Mouse (Mus musculus) heart, embryonic 15.5 days (tissue): ENCODE measurements around the gene Edem3. TPM values are rescaled to one million over a fixed set of nuclear protein-coding genes. Genes with fewer than 3 reads are reported as not detected.
"Not testable (repeated sequence)": the region's sequence is repeated elsewhere in the genome, so short reads cannot be mapped to it uniquely, and the experiment has no call there.

Experiments
- ATAC-seq: fragments of 200-750 bp; cut with Nextera tagmentation; replicated peaks from 2 replicates; pipeline ENCODE4 v1.8.0; 2017; ENCODE audit warnings: low read depth, moderate TSS enrichment; ENCODE audit not compliant: insufficient number of reproducible peaks, insufficient read depth, low FRiP score
- H3K27ac ChIP-seq: fragments of 300-500 bp; sonication (generic); 2 replicates; pipeline ENCODE4 v1.5.1; 2015; ENCODE audit warnings: mild to moderate bottlenecking, inconsistent platforms
- H3K27me3 ChIP-seq: fragments of 300-500 bp; sonication (generic); 2 replicates; pipeline ENCODE4 v1.6.1; 2015; ENCODE audit warnings: inconsistent platforms
- H3K36me3 ChIP-seq: fragments of 300-500 bp; sonication (generic); 2 replicates; pipeline ENCODE4 v1.6.1; 2015; ENCODE audit warnings: mild to moderate bottlenecking, inconsistent platforms
- H3K4me1 ChIP-seq: fragments of 300-500 bp; sonication (generic); replicated peaks from 2 replicates; pipeline ENCODE4 v1.6.1; 2015; ENCODE audit warnings: inconsistent platforms
- H3K4me2 ChIP-seq: fragments of 300-500 bp; sonication (generic); 2 replicates; pipeline ENCODE4 v1.6.1; 2015; ENCODE audit warnings: inconsistent platforms, mild to moderate bottlenecking, moderate library complexity
- H3K4me3 ChIP-seq: fragments of 300-500 bp; sonication (generic); 2 replicates; pipeline ENCODE4 v1.5.1; 2015; ENCODE audit warnings: mild to moderate bottlenecking, inconsistent platforms
- H3K9ac ChIP-seq: fragments of 300-500 bp; sonication (generic); 2 replicates; pipeline ENCODE4 v1.6.1; 2015; ENCODE audit warnings: mild to moderate bottlenecking, inconsistent platforms
- H3K9me3 ChIP-seq: fragments of 300-500 bp; sonication (generic); replicated peaks from 2 replicates; pipeline ENCODE4 v1.6.1; 2016; ENCODE audit warnings: inconsistent platforms
- WGBS: fragments of 180-500 bp; shearing (Covaris S2); methylation state at CpG from one replicate; pipeline ENCODE4 v1.1.7; 2015; ENCODE audit warnings: mixed read lengths; 5-methylcytosine and 5-hydroxymethylcytosine counted together
- polyA plus RNA-seq: library from polyadenylated mRNA; unstranded; fragments of >200 nt; fragmentation: Nextera tagmentation; extraction: Ambion mirVana; gene quantifications from 2 replicates; pipeline ENCODE4 v1.2.1, GENCODE M21; 2015

Gene Edem3
- polyA plus RNA-seq, 1 experiment from 2014 or later: 10.6 TPM

DNA sequence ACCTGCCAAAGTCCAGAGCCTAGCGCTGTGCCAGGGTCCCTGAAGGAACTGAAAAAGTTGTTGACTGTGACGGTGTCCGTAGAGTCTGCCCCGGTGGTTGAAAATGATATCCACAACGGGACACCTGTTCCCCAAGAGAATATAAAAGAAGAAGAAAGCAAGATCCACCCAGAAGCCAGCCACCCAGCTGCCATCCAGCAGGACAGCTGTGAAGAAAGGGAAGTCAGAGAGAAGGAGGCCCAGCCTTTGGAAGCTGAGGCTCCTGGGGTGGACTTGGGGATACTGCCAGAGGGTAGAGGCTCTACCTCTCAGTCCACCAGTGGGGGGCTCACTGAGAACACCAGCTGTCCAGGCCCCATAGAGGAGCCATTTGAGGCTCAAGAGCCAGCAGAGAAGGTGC lies 37.5 kb upstream of the Edem3 start:
- no peak overlapping the region for H3K9ac ChIP-seq
- H3K4me2 ChIP-seq: no peak overlapping the region
- H3K36me3 ChIP-seq: no peaks in the 10 kb centered on the region
- H3K27me3 ChIP-seq: no peaks in the 10 kb centered on the region
- no peak overlapping the region for H3K27ac ChIP-seq
- ATAC-seq: no peak
- H3K4me1 ChIP-seq: 0 out of 2 replicates have a peak, but pooled peaks cover 8% of the 10 kb centered on the region
- no peak overlapping the region for H3K4me3 ChIP-seq
- 89% methylated on average over 5 of the region's 5 CpGs for WGBS
- no peaks in the 10 kb centered on the region for H3K9me3 ChIP-seq

DNA sequence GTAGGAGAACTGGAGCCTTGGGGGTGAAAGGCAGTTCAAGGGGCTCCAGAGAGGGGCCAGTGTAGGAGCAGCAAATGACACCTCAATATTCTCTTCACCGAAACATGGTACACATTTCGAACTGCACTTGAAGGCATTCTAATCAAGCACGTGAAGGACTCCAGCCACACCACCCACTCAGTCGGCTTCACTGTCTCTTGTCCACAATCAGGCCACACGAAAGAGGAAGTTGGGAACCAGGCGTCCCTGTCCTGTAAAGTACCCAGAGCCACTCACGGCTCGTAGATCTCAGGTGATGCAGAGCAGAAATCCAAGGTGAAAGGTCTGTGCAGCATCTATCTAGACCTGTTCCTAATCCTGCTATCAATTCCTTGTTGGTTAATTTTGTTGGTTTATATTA lies 36.6 kb upstream of the Edem3 start:
- Histone ChIP-seq H3K4me2 (no peak overlapping the region), H3K4me3 (no peak overlapping the region), H3K27ac (no peak overlapping the region), H3K4me1 (0 out of 2 replicates have a peak, but pooled peaks cover 8% of the 10 kb centered on the region), H3K9me3 (no peaks in the 10 kb centered on the region), H3K36me3 (no peaks in the 10 kb centered on the region), H3K27me3 (no peaks in the 10 kb centered on the region), H3K9ac (no peak overlapping the region)
- WGBS: 72% methylated on average over 8 of the region's 8 CpGs
- ATAC-seq: no peak

GRCm38 (mm10) chr1:151719911-151720310 lies 35.3 kb upstream of the Edem3 start:
- H3K27ac ChIP-seq: no peak overlapping the region
- 71% methylated on average over 5 of the region's 5 CpGs for WGBS
- no peak overlapping the region for H3K4me3 ChIP-seq
- H3K4me1 ChIP-seq: 0 out of 2 replicates have a peak, but pooled peaks cover 8% of the 10 kb centered on the region
- H3K9ac ChIP-seq: no peak overlapping the region
- H3K9me3 ChIP-seq: no peaks in the 10 kb centered on the region
- H3K27me3 ChIP-seq: no peaks in the 10 kb centered on the region
- no peak overlapping the region for H3K4me2 ChIP-seq
- ATAC-seq: no peak
- no peaks in the 10 kb centered on the region for H3K36me3 ChIP-seq

- Histone ChIP-seq H3K9ac (no peak overlapping the region), H3K4me3 (no peak overlapping the region), H3K36me3 (no peaks in the 10 kb centered on the region), H3K4me1 (0 out of 2 replicates have a peak, but pooled peaks cover 8% of the 10 kb centered on the region), H3K27ac (no peak overlapping the region), H3K9me3 (no peaks in the 10 kb centered on the region), H3K27me3 (no peaks in the 10 kb centered on the region), H3K4me2 (no peak overlapping the region)
- WGBS: 74% methylated on average over 2 of the region's 2 CpGs
- no peak for ATAC-seq
These were observed 34.6 kb upstream of the Edem3 start for GRCm38 (mm10) chr1:151720566-151720965.

GRCm38 (mm10) chr1:151721357-151721983 lies 33.7 kb upstream of the Edem3 start:
- Histone ChIP-seq H3K36me3 (no peaks in the 10 kb centered on the region), H3K9ac (no peak overlapping the region), H3K4me1 (0 out of 2 replicates have a peak, but pooled peaks cover 6% of the 10 kb centered on the region), H3K9me3 (no peaks in the 10 kb centered on the region), H3K27me3 (no peaks in the 10 kb centered on the region), H3K4me3 (no peak overlapping the region), H3K27ac (no peak overlapping the region), H3K4me2 (no peak overlapping the region)
- no peak for ATAC-seq
- 71% methylated on average over 10 of the region's 10 CpGs for WGBS

DNA sequence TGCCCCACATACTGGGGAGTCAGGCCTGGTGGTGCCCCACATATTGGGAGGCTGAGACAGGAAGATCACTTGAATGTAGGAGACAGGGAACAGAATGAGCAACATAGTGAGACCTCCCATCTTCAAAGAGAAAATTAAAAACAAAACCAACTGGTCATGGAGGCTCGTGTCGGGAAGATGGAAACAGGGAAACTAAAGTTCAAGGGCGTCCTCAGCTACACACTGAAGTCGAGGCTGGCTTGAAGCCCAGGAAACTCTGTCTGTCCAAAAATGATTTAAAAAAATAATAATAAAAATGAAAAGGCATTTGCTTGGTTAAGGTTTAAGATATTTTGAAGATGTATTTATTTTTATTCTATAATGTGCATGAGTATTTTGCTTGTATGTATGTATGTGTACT lies 31.4 kb upstream of the Edem3 start:
- no peak overlapping the region for H3K4me3 ChIP-seq
- ATAC-seq: no peak
- no peaks in the 10 kb centered on the region for H3K36me3 ChIP-seq
- no peaks in the 10 kb centered on the region for H3K9me3 ChIP-seq
- H3K4me2 ChIP-seq: no peak overlapping the region
- H3K27ac ChIP-seq: no peak overlapping the region
- H3K9ac ChIP-seq: no peak overlapping the region
- WGBS: 74% methylated on average over 4 of the region's 4 CpGs
- H3K4me1 ChIP-seq: 0 out of 2 replicates have a peak, but pooled peaks cover 6% of the 10 kb centered on the region
- H3K27me3 ChIP-seq: no peaks in the 10 kb centered on the region

- Histone ChIP-seq H3K27me3 (no peaks in the 10 kb centered on the region), H3K9ac (no peak overlapping the region), H3K9me3 (no peaks in the 10 kb centered on the region), H3K4me2 (no peak overlapping the region), H3K4me3 (no peak overlapping the region), H3K4me1 (no peaks in the 10 kb centered on the region), H3K27ac (no peak overlapping the region), H3K36me3 (no peaks in the 10 kb centered on the region)
- 63% methylated on average over 2 of the region's 2 CpGs for WGBS
- ATAC-seq: no peak
These were observed 29.6 kb upstream of the Edem3 start for GRCm38 (mm10) chr1:151725590-151725989.

DNA sequence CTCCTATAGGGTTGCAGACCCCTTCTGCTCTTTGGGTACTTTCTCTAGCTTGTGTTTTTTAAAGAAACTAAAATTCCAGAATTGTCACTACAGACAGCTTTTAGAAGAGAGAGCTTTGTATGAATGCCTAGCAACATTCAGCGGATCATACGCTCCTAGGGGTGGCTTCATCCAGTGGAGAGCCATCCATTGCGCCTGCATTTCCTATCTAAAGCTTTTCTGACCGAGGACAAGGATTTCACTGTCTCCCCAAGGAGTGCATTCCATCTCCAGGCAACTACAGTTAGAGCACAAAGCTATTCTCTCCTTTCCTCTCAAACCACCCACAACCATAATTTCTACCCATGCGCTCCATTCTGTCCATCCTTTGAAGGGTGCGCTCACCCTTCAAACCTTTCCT lies 28.8 kb upstream of the Edem3 start:
- ATAC-seq: no peak
- WGBS: 82% methylated on average over 6 of the region's 6 CpGs

DNA sequence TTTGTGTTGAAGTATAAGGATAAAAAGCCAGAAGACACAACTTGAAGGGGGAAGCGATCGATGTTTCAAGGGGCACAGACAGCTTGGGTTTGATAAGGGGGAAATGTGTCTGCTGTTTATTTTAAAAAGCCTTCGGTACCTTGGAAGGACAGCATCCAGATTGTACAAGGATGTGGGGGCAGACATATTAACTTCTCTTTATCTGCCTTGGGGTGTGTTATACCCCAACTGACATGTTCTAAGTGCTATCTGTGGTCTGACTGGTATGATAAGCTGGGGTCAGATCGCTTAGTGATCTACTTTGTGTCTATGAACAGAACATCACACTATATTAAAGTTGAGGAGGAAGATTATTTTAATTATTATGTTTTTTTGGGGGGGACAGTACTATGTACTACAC lies 27.0 kb upstream of the Edem3 start:
- H3K4me1 ChIP-seq: no peaks in the 10 kb centered on the region
- no peak overlapping the region for H3K4me2 ChIP-seq
- H3K27ac ChIP-seq: no peak overlapping the region
- no peaks in the 10 kb centered on the region for H3K9me3 ChIP-seq
- no peaks in the 10 kb centered on the region for H3K27me3 ChIP-seq
- 44% methylated on average over 4 of the region's 4 CpGs for WGBS
- H3K4me3 ChIP-seq: no peak overlapping the region
- no peak overlapping the region for H3K9ac ChIP-seq
- no peak for ATAC-seq
- H3K36me3 ChIP-seq: no peaks in the 10 kb centered on the region

More for the DNA sequence above, 28.8 kb upstream of the Edem3 start:
- Histone ChIP-seq H3K4me2 (no peak overlapping the region), H3K27ac (no peak overlapping the region), H3K27me3 (no peaks in the 10 kb centered on the region), H3K4me1 (no peaks in the 10 kb centered on the region), H3K36me3 (no peaks in the 10 kb centered on the region), H3K9me3 (no peaks in the 10 kb centered on the region), H3K4me3 (no peak overlapping the region), H3K9ac (no peak overlapping the region)

- Histone ChIP-seq H3K4me2 (no peak overlapping the region), H3K9ac (no peak overlapping the region), H3K4me1 (no peaks in the 10 kb centered on the region), H3K4me3 (no peak overlapping the region), H3K27ac (no peak overlapping the region), H3K27me3 (no peaks in the 10 kb centered on the region), H3K9me3 (no peaks in the 10 kb centered on the region), H3K36me3 (no peaks in the 10 kb centered on the region)
- WGBS: 78% methylated on average over 2 of the region's 2 CpGs
- no peak for ATAC-seq
These were observed 18.0 kb upstream of the Edem3 start for GRCm38 (mm10) chr1:151737146-151737545.

DNA sequence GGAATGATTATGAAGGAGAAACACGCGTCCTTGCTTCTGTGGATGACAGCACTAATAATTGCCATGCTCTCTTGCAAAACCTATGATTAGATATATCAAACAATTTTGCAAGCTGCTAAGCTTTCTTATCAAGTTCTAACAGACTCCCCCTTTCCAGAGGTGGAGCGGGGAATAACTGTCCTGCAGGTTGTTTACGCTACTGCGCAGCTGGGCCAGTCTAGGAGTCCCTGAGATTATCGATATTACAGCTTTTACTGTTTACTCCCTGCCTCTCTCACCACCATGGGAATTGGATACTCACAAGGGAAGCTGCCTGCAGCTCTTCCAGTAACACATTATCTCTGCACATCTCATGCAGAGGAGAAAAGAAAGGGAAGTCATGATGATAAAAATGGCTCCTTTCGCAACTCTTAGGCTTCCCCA lies 14.0 kb upstream of the Edem3 start:
- Histone ChIP-seq H3K4me3 (no peak overlapping the region), H3K9me3 (no peaks in the 10 kb centered on the region), H3K36me3 (no peaks in the 10 kb centered on the region), H3K4me1 (no peaks in the 10 kb centered on the region), H3K9ac (no peak overlapping the region), H3K4me2 (no peak overlapping the region), H3K27me3 (no peaks in the 10 kb centered on the region), H3K27ac (no peak overlapping the region)
- ATAC-seq: no peak
- WGBS: 68% methylated on average over 7 of the region's 7 CpGs

DNA sequence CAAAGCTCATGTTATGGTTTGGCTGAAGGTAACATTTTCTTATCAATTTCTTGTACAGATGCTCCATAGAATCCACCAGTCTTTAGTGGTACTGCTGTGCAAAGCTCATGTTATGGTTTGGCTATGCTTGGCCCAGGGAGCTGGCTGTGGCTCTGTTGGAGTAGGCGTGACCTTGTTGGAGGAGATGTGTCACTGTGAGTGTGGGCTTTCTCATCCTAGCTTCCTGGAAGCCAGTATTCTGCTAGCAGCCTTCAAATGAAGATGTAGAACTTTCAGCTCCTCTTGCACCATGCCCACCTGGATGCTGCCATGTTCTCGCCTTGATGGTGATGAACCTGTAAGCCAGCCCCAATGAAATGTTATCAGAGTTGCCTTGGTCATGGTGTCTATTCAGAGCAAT lies 5.3 kb upstream of the Edem3 start:
- H3K4me1 ChIP-seq, H3K9me3 ChIP-seq, H3K36me3 ChIP-seq, H3K4me2 ChIP-seq, H3K9ac ChIP-seq, H3K27me3 ChIP-seq, H3K4me3 ChIP-seq, ATAC-seq, H3K27ac ChIP-seq: not testable (repeated sequence)
- WGBS: 93% methylated on average over 2 of the region's 2 CpGs
